Mouse (Mus musculus) adrenal gland, postnatal 10 days (tissue): ENCODE data around the gene Cdc7. TPM values are rescaled to one million over a fixed set of nuclear protein-coding genes. Genes with fewer than 3 reads are reported as not detected.
"Not testable (repeated sequence)": the region's sequence is repeated elsewhere in the genome, so short reads cannot be mapped to it uniquely, and the experiment has no call there.

ENCODE experiments used
- DNase-seq: peaks from one replicate; pipeline ENCODE4 v3.0.0; 2021; ENCODE audit warnings: mixed read lengths
- long read RNA-seq, 2 experiments: library from polyadenylated mRNA; stranded (forward); transcript quantifications; one replicate each; pipeline ENCODE4 v2.0.0; 2021
- total RNA-seq, 2 experiments: library from RNA; stranded (reverse); gene quantifications; 2 replicates each; pipeline ENCODE4 v1.2.3; 2021

Cdc7 gene
- total RNA-seq = 10 to 100 TPM in 1 of 2 experiments, 1 to 10 TPM in 1; 5.7 to 10.6 TPM
- long read RNA-seq, experiment 1, transcript Cdc7-201 (12 exons, 2,961 nt) = major isoform, 7 of 12 reads
- long read RNA-seq, experiment 1, partial matches to known transcripts = 2 of 12 reads
- long read RNA-seq, experiment 1, other reads (novel, unspliced or antisense) = 0 of 12 reads
- long read RNA-seq, experiment 2, partial matches to known transcripts = 4 of 8 reads
- long read RNA-seq, experiment 2, other reads (novel, unspliced or antisense) = 2 of 8 reads

- peak; percentile 97 for DNase-seq
These were observed at the start of gene Cdc7 for GRCm38 (mm10) chr5:106963584-106964512. Gene Cdc7, plus strand, starts transcription at chr5:106964322.

GRCm38 (mm10) chr5:106919315-106919714 lies 44.8 kb upstream of the Cdc7 start:
- DNase-seq = no peak

GRCm38 (mm10) chr5:106925488-106926368 lies 38.4 kb upstream of the Cdc7 start, which contains the start of gene Hfm1:
Gene Hfm1, minus strand, starts transcription at chr5:106926321.
- DNase-seq = peak; percentile 75

- no peak for DNase-seq
These were observed 37.8 kb upstream of the Cdc7 start for GRCm38 (mm10) chr5:106926369-106926686.

GRCm38 (mm10) chr5:106927996-106928395 lies 36.1 kb upstream of the Cdc7 start:
- no peak for DNase-seq

- DNase-seq = no peak
These were observed 17.8 kb upstream of the Cdc7 start for GRCm38 (mm10) chr5:106946342-106946741.

- no peak for DNase-seq
These were observed 15.4 kb upstream of the Cdc7 start for GRCm38 (mm10) chr5:106948683-106949082.

- DNase-seq = no peak
These were observed 7.7 kb upstream of the Cdc7 start for GRCm38 (mm10) chr5:106956467-106956866.

- DNase-seq = peak; percentile 85
These were observed 5.1 kb upstream of the Cdc7 start for GRCm38 (mm10) chr5:106959031-106959430.

GRCm38 (mm10) chr5:106960451-106960850 lies 3.7 kb upstream of the Cdc7 start:
- DNase-seq = no peak

- DNase-seq = no peak
These were observed 442 bp downstream of the Cdc7 start for GRCm38 (mm10) chr5:106964513-106965014.

- no peak for DNase-seq
These were observed 2.3 kb downstream of the Cdc7 start for GRCm38 (mm10) chr5:106966443-106966842.

- no peak for DNase-seq
These were observed 3.5 kb downstream of the Cdc7 start for GRCm38 (mm10) chr5:106967578-106967977.

GRCm38 (mm10) chr5:106973883-106974282 lies 9.8 kb downstream of the Cdc7 start:
- DNase-seq = no peak

GRCm38 (mm10) chr5:106979156-106979555 lies 15.0 kb downstream of the Cdc7 start:
- peak; percentile 44 for DNase-seq

- DNase-seq = no peak
These were observed 18.3 kb downstream of the Cdc7 start for GRCm38 (mm10) chr5:106982298-106982952.

GRCm38 (mm10) chr5:106984934-106985333 lies 20.8 kb downstream of the Cdc7 start:
- DNase-seq = not testable (repeated sequence)

GRCm38 (mm10) chr5:106985594-106985993 lies 21.5 kb downstream of the Cdc7 start:
- DNase-seq = no peak

- peak; percentile 49 for DNase-seq
These were observed 25.1 kb downstream of the Cdc7 start for GRCm38 (mm10) chr5:106989181-106989580.

- no peak for DNase-seq
These were observed 25.7 kb downstream of the Cdc7 start for GRCm38 (mm10) chr5:106989786-106990185.

- DNase-seq = peak; percentile 79
These were observed 26.6 kb downstream of the Cdc7 start for GRCm38 (mm10) chr5:106990639-106991299.
